Mouse (Mus musculus) cerebellum, adult (tissue): ENCODE data around the gene Cdiptos.

Source experiments
- ATAC-seq: cut with Nextera tagmentation; 2 replicates; pipeline ENCODE4 v1.9.2; 2017; ENCODE audit warnings: mild to moderate bottlenecking, moderate library complexity, mixed read lengths; ENCODE audit not compliant: insufficient number of reproducible peaks, low FRiP score, low TSS enrichment

Gene Cdiptos

GRCm38 (mm10) chr7:126941171-126941570, 34.7 kb downstream of the Cdiptos start:
- ATAC-seq, result no peak

GRCm38 (mm10) chr7:126932652-126933051, 43.2 kb downstream of the Cdiptos start:
- ATAC-seq, result no peak

- ATAC-seq, result peak; percentile 49; the same call in 1 of the 2 replicates
These were observed 46.9 kb downstream of the Cdiptos start for GRCm38 (mm10) chr7:126929046-126929445.

GRCm38 (mm10) chr7:126928384-126929037, 47.4 kb downstream of the Cdiptos start, which contains the start of gene Kctd13:
Gene Kctd13, plus strand, starts transcription at chr7:126928879.
- ATAC-seq, result peak; percentile 88; the same call in 1 of the 2 replicates

GRCm38 (mm10) chr7:126926299-126926698, 49.6 kb downstream of the Cdiptos start:
- ATAC-seq, result no peak

GRCm38 (mm10) chr7:126923999-126924398, 51.9 kb downstream of the Cdiptos start:
- ATAC-seq, result no peak

- ATAC-seq, result no peak
These were observed 53.3 kb downstream of the Cdiptos start, which contains the start of gene Tmem219 for GRCm38 (mm10) chr7:126922624-126923060. Gene Tmem219, minus strand, starts transcription at chr7:126922917.
